Mouse (Mus musculus) gastrocnemius, postnatal 36 days (tissue): ENCODE data around the gene Polr3a. TPM values are rescaled to one million over a fixed set of nuclear protein-coding genes. Genes with fewer than 3 reads are reported as not detected.
A peak's percentile ranks its signal among the peaks of the same experiment; 100 is the strongest.

Experiments
- DNase-seq, 2 experiments: peaks; one replicate each; pipeline ENCODE4 v3.0.0; 2022
- intact Hi-C: fragments of 180-260 bp; cut with DNase I; formaldehyde crosslinking; loops from one replicate; pipeline ENCODE4 v1.15.1; 2025
- long read RNA-seq, 2 experiments: library from polyadenylated mRNA; stranded (forward); transcript quantifications; one replicate each; pipeline ENCODE4 v2.0.0; 2021
- total RNA-seq, 2 experiments: library from RNA; stranded (reverse); gene quantifications; 2 replicates each; pipeline ENCODE4 v1.2.3; 2021

Gene Polr3a
- 1 to 10 TPM; 6.2 to 9.0 TPM for total RNA-seq
- long read RNA-seq, experiment 1, full-length matches to known transcripts, result 1 of 6 reads
- long read RNA-seq, experiment 1, partial matches to known transcripts, result 4 of 6 reads
- long read RNA-seq, experiment 1, other reads (novel, unspliced or antisense), result 1 of 6 reads
- long read RNA-seq, experiment 2, full-length matches to known transcripts, result 2 of 3 reads
- long read RNA-seq, experiment 2, partial matches to known transcripts, result 1 of 3 reads
- long read RNA-seq, experiment 2, other reads (novel, unspliced or antisense), result 0 of 3 reads

- DNase-seq, result peak; percentile 80 to 83
- intact Hi-C loops, result no loop called here
Observed at GRCm38 (mm10) chr14:24486773-24487227, at the start of gene Polr3a, which contains the start of gene Rps24. Gene Polr3a, minus strand, starts transcription at chr14:24487058. Gene Rps24, plus strand, starts transcription at chr14:24487125.

GRCm38 (mm10) chr14:24534865-24535545 lies 48.1 kb upstream of the Polr3a start:
- intact Hi-C loops, result no loop called here
- no peak for DNase-seq

GRCm38 (mm10) chr14:24530228-24530627 lies 43.4 kb upstream of the Polr3a start:
- DNase-seq, result no peak

GRCm38 (mm10) chr14:24526440-24526839 lies 39.6 kb upstream of the Polr3a start:
- intact Hi-C loops, result no loop called here
- no peak for DNase-seq

More at GRCm38 (mm10) chr14:24530228-24530627, 43.4 kb upstream of the Polr3a start:
- intact Hi-C loops, result no loop called here

- no peak for DNase-seq
- intact Hi-C loops, result no loop called here
Observed at GRCm38 (mm10) chr14:24525677-24526415, 39.0 kb upstream of the Polr3a start.

- intact Hi-C loops, result no loop called here
- DNase-seq, result no peak
Observed at GRCm38 (mm10) chr14:24525137-24525536, 38.3 kb upstream of the Polr3a start.

GRCm38 (mm10) chr14:24521597-24521996 lies 34.7 kb upstream of the Polr3a start:
- no peak for DNase-seq
- intact Hi-C loops, result no loop called here

GRCm38 (mm10) chr14:24512527-24513161 lies 25.8 kb upstream of the Polr3a start:
- intact Hi-C loops, result no loop called here
- no peak for DNase-seq

- intact Hi-C loops, result no loop called here
- peak in 1 of 2 experiments; percentile 7 for DNase-seq
Observed at GRCm38 (mm10) chr14:24510679-24511078, 23.8 kb upstream of the Polr3a start.

GRCm38 (mm10) chr14:24510218-24510617 lies 23.4 kb upstream of the Polr3a start:
- DNase-seq, result no peak
- intact Hi-C loops, result no loop called here

GRCm38 (mm10) chr14:24509557-24509956 lies 22.7 kb upstream of the Polr3a start:
- DNase-seq, result no peak

GRCm38 (mm10) chr14:24508070-24508773 lies 21.4 kb upstream of the Polr3a start:
- intact Hi-C loops, result loop anchor here (10.0 kb wide), 2 partner anchors 607 to 947 kb away; partner anchors contain the start of gene Zmiz1

More at GRCm38 (mm10) chr14:24509557-24509956, 22.7 kb upstream of the Polr3a start:
- intact Hi-C loops, result loop anchor here (10.0 kb wide), 2 partner anchors 605 to 945 kb away; partner anchors contain the start of gene Zmiz1

GRCm38 (mm10) chr14:24507452-24508069 lies 20.7 kb upstream of the Polr3a start:
- no peak for DNase-seq
- intact Hi-C loops, result loop anchor here (10.0 kb wide), 2 partner anchors 607 to 947 kb away; partner anchors contain the start of gene Zmiz1

More at GRCm38 (mm10) chr14:24508070-24508773, 21.4 kb upstream of the Polr3a start:
- no peak for DNase-seq

- intact Hi-C loops, result loop anchor here (5.0 to 10.0 kb wide), 5 partner anchors 136 to 1066 kb away; partner anchors contain the start of gene Zmiz1
- DNase-seq, result no peak
Observed at GRCm38 (mm10) chr14:24501256-24501655, 14.4 kb upstream of the Polr3a start.

GRCm38 (mm10) chr14:24500845-24501186 lies 14.0 kb upstream of the Polr3a start:
- no peak for DNase-seq
- intact Hi-C loops, result loop anchor here (5.0 to 10.0 kb wide), 5 partner anchors 136 to 1066 kb away; partner anchors contain the start of gene Zmiz1

GRCm38 (mm10) chr14:24500091-24500844 lies 13.4 kb upstream of the Polr3a start:
- peak; percentile 75 to 77 for DNase-seq
- intact Hi-C loops, result loop anchor here (5.0 to 10.0 kb wide), 5 partner anchors 137 to 1067 kb away; partner anchors contain the start of gene Zmiz1

- DNase-seq, result no peak
- intact Hi-C loops, result no loop called here
Observed at GRCm38 (mm10) chr14:24499478-24499877, 12.6 kb upstream of the Polr3a start.

GRCm38 (mm10) chr14:24498561-24499255 lies 11.8 kb upstream of the Polr3a start:
- intact Hi-C loops, result no loop called here
- DNase-seq, result no peak
